Mouse (Mus musculus) cerebellum, postnatal 25 days (tissue): Measurements from ENCODE around the gene Myt1l.

Source experiments
- DNase-seq, 2 experiments: peaks; one replicate each; pipeline ENCODE4 v3.0.0; 2021; ENCODE audit warnings: mixed read lengths in 2 of 2

Gene Myt1l

DNA sequence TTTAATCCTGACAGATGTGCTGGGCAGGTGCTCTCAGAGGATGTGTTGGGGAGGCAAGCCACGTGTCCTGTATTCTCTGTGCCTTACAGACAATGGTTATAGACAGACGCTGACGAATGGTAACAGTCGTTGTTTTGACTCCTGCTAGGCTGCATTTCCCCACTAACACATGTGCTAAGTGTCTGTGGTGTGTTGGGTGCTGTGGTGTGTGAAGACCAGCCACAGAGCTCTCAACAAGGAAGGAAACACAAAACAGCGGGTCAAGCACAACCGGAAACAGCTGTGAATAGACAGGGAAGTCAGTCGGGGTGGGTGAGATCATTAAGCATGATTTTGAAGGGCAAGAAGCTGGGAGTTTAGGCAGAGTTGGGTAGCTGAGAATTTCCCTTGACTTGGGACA is 41.1 kb downstream of the Myt1l start:
- DNase-seq = no peak

DNA sequence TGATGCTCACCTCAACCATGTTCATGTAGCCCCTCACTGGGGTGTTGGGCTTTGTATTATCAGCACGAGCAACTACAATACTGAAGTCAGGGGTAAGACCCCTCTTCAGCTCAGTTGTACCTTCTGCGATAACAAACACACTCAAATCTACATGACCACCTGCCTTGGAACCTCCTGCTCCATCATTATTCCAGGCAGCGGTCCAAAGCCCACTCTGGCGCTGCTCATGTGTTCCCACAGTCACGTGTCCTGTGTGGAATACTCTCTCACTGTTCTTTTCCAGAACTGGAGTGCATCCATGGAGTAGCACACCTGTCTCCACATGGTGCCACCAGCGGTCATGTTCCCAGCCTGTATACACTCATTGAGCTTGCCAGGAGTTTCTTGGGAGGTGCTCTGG is 42.2 kb downstream of the Myt1l start:
- no peak for DNase-seq

DNA sequence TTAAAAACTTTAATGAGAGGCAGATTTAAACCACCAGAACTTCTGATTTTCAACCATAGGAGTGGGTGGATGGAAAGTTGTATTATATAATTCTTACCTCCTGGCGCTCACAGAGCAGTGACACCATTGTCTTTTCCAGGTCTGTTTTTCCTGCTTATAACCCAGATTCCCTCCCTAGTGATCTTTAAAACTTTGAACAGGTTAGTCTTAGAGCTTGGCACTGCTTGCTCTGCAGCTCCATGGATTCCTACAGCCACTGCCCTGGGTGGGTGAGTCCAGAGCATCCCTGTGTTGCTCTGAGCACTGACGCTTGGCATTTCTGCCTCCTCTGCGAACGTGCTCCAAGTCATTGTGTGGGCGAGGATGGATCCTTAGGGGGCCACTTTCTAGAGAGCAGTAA is 43.4 kb downstream of the Myt1l start:
- no peak for DNase-seq

DNA sequence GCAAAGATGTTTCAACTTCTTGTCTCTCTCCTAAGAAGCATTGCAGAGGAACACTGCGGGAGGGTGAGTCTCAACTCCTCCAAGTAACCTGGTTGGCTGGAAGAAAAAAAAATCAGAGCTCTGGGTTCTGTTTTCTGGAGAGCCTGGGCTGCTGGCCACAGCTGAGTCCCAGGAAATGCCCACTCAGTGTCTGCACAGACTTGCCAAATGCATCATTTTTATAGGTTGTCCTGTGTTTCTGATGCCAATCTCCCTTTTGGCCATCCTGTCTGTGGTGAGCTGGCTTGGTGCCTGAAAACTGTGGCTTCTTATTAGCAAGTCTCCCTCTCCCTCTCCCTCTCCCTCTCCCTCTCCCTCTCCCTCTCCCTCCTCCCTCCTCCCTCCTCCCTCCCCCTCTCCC is 65.6 kb downstream of the Myt1l start:
- DNase-seq = peak; percentile 62 to 81

DNA sequence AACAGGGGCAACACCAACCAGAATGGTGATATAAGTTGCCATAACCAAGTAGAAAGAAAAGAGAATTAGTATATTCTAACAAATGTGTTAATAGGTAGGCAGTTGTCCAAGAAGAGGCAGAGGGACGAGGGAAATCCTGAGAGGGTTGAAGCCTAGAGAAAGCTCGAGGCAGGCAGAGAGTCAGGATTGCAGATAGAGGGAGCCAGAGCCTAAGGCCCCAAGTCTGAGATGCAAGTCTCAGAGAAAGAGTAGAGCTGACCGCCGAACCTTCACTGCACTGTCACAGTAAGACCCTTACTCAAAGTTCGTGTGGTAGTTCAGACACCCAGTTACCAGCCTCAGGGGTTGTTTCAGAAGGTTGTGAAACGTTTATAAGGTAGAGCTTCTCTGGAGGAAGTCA is 71.7 kb downstream of the Myt1l start:
- DNase-seq = peak in 1 of 2 experiments; percentile 14

DNA sequence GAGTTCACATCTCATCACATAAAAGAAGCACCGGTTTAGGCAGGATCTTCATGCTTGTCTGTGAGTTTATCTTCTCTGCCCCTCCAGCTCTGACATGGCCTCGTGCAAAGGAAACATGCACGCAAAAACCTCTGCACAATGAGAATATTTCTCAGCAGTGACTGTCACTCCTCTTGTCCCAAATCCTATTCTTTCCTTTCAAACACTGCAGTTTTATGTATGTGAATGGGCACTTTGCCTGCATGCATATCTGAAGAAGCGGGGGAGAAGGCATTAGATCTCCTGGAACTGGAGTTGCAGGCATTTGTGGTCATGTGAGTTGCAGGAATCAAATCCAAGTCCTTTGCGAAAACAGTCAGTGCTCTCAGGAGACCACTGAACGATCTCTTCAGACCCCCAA is 73.0 kb downstream of the Myt1l start:
- DNase-seq = no peak

DNA sequence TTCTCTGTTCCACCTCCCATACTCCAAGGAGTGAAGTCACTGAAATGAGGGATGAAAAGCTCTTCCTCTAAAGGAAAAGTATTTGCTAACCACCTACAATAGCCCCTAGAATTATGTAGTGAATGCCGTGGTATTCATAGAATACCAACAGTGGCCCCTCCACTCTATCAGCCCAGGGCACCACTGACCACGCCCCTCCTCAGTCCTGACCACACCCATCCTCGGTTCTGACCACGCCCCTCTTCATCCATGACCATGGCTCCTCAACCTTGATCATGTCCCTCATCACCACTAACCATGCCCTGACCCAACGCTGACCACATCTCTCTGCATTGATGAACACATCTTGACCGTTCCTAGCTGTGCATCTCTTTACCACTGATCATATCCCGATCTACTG is 76.5 kb downstream of the Myt1l start:
- DNase-seq = no peak

DNA sequence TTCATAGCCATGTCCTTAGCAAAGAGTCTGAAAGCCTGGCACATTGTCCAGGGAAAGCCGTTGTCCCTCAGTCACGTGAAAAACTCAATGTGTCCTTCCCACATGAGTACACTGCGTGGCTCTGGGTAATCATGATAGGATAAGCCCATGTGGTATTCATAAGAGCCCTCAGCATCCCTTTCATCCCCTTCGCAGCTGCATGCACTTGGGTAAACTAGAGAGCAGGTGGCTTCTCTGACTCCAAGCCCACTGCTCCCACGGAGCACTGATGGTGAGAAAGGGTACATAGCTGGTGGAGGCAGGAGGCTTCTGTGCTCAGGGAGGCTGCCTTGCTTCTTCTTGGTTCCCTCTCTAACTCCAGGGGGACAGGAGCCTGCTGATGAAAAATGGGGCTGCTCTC is 76.9 kb downstream of the Myt1l start:
- DNase-seq = no peak

DNA sequence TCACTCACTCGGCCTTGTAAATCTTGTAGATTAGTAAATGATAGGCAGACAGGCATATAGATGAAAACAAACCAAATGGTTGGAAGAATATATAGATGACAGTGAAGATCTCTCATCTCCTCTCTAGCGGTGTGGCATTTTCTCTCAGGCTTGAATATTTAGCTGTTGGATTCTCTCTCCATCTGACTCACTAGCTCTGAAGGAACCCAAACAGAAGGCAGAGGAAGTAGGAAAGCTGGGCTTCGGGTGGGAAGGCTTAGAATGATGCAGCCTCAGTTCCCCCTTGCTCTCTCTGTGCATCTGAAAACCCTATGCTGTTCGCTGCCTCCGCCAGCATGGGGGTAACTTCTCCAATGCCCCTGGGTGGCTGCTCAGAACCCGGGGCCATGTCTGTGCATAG is 78.0 kb downstream of the Myt1l start:
- DNase-seq = no peak

DNA sequence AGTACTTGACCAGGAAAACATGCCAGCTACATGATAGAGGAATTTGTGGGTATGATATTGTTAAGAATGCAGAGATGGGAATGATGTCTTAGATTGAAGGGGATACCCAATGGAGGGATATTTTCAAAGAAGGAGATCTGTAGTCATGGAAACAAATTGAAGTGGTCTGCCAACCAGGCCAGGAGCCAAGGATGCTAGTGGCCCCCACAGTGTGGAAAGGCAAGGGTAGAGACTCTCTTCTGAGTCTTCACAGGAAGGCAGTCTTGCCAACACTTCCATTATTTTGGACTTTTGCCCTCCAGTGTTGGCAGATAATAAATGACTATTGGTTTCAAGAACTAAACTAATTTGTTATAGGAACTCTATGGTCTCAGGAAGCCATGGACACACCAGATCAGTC is 89.6 kb downstream of the Myt1l start:
- DNase-seq = peak in 1 of 2 experiments; percentile 46

DNA sequence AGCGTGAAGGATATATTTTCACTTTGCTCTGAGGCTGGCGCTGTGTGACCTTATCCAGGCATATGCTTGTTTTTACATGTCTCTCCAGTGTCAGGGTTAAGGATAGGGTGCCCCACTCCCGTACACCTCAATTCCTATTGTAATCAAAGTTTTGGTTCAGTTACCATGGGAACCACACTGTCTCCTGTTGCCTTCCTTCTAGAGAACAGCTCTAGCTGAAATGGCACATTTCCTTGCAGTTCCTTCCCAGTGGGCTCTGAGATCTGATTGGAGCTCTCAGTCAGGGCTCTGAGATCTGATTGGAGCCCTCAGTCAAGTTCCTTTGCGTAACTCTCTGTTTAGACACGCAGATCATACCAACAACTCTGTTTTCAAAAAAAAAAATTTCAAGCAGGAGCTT is 93.3 kb downstream of the Myt1l start:
- no peak for DNase-seq

DNA sequence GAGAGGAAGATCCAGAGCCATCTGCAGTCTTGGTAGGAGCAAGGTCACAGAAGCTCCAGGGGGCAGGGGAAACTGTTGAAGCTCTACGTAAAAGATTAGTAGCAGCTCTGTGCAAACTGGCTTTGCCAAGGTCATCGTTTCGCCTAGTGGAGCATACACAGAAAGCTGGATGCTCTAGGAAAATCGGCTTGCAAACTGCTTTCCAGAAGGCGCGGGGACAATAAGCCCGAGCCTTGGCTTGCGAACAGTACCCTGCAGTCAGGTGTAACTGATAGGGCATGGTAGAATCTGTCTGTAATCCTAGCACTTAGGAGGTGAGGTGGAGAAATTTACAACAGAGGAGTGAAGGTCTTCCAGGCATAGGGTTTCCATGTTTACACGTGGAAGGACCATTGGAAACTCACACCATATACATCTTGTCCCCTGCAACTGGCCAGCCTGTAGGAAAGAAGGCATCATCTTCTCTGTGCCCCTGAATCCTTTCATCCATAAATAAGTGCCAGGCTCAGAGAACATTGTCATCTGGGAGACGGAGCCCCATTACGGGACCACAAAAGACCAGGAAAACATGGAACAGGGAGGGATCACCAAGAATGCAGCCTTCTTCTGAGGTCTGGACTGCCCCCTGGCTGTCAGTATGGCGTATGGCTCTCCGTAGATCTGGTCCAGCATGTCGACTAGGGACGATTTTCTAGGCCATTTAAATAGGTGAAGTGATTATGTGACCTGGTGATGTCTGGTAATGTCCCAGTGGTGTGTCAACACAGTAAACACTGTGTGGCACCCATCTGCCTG is 100.0 kb downstream of the Myt1l start:
- peak; percentile 52 to 68 for DNase-seq

DNA sequence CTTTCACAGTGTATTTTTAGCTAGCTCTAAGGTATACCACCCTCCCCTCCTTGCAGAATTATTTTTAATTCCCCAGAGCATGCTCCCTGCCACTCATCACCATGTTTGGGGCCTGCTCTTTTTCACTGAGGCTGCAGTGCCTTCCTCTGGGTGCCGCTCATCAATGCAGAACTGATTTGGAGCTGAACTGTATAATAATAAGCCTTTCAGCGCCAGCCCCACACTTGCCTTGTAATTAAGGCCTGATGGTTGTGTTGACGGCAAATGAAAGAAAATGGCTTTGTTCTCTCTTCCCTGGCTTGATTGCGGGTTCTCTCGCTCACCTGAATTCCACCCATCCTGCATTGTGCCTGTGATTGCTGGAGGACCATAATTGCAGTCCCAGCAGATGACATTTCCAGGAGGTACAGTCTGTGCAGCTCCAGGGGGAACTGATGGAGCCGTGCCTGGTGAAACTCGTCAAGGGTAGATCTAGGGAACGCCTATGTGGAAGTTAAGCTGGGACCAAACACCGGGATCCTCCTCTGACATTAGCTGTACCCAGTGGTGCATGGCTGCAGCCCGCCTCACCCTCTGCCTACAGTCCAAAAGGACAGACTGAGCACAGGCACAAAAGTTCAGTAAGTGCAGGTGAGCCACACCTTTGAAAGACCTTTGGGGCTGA is 101.8 kb downstream of the Myt1l start:
- DNase-seq = no peak

DNA sequence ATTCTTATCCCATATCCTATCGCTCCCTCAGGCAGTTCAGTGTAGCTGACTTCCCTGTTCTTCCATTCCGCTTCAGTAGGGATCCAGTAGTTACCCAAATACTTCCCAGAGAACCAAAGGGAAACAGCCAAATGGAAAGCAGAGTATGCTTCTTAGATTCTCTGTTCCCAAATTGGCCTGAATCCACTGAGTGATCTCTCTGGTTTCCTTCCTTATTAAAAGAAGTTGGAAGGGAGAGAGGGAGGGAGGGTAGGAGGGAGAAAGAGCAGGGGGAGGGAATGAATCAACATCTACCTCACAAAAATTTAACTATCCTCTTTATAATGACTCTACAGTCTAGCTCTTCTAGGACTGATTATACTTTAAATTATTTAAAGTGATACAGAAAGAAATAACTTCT is 106.3 kb downstream of the Myt1l start:
- DNase-seq = no peak

DNA sequence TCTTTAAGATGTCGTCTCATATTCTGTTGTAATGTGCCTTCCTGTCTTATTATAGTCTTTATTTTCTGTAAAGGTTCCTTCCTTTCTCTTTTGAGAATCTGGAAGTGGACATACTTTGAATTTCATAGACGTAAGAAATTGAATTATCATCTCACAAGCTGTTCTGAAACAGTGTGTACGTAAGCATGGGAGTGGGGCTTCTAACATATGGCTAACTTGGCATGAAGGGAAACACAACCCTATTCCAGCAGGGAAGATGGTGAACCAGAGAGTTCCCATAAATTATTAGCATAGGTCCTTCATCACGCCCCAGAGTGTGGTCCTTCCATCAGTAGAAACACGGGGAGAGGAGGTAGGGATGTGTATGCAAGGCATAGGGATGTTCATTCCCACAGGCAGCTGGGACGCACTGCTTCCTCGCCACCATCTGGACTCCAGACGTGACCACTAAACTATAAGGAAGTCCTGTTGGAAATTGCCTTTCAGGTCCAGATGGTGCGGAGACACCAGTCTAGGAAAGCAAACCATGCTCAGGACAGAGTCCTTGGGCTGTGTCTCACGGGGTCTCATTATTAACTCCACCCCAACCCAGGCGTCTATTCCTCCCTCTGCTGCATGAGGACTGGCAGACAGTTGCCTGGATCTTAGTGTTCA is 111.5 kb downstream of the Myt1l start:
- DNase-seq = peak in 1 of 2 experiments; percentile 17

DNA sequence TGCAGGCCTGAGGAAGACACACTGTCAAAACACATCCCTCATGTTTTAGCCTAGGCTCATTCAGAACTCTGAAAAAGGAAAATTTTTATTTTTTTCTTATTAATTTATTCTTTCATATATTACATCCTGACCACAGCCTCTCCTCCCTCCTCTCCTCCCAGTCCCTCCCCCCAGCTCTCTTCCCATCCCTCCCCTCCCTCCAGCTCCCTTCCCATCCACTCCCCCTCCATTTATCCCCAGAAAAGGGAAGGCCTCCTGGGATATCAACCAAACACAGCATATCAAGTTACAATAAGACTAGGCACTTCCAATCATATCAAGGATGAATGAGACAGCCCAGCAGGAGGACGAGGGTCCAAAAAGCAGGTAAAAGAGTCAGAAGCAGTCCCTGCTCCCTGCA is 112.0 kb downstream of the Myt1l start:
- no peak for DNase-seq

DNA sequence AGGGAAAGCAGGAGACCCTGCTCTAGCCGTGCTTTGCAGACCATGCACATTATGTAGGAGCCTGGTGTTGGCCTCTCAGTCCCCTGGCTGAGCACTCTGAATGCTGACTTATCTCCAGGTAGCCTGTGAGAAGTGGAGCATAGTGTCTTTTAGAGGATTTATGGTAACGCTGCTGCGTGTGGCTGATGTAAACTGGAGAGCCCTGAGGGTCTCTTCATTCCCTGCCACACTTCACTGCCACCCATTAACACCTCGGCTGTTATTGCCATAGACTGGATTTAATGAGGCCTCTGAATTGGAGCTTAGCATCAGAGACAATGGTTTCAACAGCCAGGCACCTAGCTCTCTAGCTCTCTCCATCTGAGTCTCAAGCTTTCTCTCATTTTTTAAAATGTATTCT is 114.7 kb downstream of the Myt1l start:
- DNase-seq = no peak

DNA sequence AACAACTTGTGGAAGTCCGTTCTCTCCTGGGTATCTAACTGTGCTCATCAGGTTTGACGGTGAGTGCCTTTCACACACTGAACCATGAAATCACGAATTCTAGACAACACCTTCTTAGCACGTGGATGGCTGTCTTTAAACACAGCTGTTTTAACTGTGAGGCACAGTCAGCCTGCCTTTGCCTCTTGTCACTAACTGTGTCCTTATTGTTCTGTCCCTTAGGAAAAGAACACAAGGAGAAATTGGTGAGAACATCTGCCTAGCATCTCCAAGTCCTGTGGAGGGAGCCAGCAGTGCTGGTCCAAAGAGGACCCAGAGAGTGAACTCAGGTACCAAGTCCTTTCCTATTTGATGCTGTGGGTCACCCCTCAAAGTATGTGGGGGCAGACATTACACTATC is 115.9 kb downstream of the Myt1l start:
- DNase-seq = no peak

DNA sequence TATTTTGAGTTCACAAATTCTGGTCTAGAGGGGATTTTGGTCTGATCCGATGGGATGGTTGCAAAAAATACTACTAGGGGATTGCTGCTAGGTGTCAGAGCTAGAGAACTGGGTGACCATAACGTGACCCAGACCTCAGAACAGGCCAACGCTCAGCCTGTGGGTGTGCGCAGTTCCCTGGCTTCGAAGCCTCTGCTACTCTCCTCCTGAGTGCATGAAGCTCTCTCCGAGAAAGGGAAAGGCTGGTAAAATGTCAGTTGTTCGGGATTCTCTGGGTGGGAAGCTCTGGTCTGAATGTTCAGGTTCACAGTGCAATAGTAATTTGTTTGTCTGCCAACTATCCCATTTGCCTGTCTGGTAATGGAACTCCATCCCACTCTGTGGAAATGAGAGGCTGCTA is 116.5 kb downstream of the Myt1l start:
- no peak for DNase-seq

DNA sequence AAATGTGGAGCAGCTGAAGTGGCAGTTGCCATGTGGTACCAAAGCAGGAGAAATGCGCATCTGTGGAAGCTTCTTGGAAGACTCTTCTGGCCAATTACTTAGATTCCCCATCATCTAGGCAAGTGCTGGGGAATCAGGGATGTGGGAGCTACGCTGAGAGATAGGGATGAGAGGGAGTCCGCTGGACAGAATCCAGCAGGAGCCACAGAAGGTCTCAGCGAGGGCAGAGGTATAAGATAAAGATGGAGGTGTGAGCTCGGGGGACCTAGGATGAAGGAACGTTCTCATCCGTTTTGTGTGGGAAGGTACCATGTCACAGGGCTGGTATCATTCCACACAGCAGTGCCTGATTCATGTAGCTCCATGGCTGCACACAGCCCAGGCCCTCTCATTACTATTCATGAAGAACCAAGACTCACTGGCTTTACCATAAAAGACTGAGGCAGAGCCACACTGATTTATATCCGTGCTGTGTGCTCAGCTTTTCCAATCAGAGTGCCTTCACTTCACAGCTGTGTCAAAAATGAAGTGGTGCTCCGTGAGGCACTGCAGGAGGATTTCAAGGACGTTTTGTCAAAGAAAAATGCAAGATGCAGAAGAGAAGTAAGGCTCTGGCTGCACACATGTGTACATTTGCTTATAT is 121.4 kb downstream of the Myt1l start:
- DNase-seq = no peak

DNA sequence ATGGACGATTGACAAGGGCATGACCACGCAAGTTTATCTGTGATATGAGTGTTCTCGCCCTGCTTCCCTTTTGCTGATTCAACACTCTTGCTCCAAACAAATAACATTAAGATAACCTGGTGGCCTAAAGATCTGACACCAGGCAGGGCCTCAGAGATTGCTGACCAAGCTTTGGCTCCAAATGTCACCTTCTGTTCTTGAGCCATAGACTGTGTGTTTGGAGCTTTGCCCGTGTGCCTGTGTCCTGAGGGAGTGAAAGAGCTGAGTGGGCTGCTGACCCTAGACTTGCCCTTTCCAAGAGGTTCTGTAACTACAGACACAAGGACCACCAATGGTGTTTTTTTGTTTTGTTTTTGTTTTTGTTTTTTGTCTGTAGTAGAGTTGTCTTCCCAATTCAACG is 124.3 kb downstream of the Myt1l start:
- DNase-seq = peak in 1 of 2 experiments; percentile 56

DNA sequence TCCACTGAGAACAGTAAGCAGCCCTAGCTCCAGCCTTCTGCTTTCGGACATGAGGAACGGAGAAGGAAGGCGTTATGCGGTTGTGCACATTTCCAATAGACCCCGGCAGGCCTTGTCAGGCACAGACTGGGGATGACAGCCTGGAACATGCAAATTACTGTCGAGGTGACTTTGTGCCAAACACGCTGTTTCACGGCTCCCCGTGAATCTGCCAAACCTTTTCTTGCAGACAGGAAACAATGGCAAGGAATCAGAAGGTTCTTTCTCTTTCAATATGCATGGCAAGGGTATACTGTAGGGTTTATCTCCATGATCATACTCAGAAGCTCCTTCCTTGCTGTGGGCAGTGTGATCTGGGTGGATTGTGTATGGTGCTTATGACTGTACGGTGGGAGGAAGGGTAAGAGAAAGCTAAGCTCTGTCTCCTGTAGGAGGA is 127.0 kb downstream of the Myt1l start:
- peak in 1 of 2 experiments; percentile 41 for DNase-seq

DNA sequence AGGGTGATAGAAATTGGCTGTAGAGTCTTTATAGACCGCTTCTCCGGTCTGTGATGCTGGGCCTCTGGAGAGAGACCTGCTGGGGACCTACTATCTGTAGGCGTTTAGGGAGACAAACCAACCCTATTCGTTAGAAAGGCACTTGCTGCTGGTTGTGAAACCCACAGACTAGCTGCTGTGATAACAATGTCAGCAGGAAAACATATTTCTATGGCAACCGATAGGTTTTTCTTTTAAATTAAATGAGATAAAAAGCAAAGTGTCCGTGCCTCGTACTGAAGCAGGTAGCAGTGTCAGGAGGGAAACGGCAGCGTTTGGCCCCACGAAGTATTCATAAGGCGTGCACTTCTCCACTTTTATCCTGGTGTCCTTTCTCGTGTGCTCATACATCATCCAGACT is 127.5 kb downstream of the Myt1l start:
- DNase-seq = no peak

DNA sequence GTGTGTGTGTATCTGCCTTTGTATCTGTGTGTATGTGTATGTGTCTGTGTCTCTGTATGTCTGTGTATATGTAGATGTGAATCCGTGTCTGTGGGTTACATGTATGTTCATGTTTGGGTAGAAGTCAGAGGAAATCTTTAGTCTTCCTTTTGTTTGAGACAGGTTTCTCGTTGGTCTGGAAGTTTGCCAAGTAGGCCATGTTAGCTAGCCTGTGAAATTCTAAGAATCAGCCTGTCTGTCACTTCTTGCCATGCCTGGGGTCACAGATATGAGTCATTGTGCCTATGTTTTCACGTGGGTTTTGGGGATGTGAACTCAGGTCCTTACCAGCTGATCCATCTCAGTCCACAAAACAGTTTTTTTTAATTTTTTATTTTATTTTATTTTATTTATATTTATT is 128.9 kb downstream of the Myt1l start:
- DNase-seq = peak in 1 of 2 experiments; percentile 51
